Mouse (Mus musculus): ENCODE data around the gene Peli2.

The Peli2 gene

DNA sequence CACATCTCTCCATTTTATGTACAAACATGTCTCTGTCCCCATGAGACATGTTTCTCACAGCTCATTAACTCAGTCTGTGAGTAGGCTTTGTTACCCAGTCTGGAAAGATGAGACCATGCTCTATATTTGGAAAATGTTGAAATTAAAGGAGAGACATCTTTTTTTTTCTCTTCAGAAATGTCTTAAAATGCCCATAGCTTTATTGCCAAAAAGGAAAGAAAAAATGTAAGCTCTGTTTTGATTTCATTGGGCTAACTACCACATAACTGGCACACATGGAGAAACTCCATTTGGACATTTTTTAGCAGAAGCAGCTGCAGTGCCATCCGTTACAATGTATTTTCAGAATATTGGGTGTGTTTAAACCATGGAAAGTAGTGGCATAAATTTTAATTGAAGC lies 103.6 kb downstream of the Peli2 start:
- peak in 1 of 2 experiments; percentile 70 for DNase-seq (ENCODE audit: low spot score in 2 of 2)

DNA sequence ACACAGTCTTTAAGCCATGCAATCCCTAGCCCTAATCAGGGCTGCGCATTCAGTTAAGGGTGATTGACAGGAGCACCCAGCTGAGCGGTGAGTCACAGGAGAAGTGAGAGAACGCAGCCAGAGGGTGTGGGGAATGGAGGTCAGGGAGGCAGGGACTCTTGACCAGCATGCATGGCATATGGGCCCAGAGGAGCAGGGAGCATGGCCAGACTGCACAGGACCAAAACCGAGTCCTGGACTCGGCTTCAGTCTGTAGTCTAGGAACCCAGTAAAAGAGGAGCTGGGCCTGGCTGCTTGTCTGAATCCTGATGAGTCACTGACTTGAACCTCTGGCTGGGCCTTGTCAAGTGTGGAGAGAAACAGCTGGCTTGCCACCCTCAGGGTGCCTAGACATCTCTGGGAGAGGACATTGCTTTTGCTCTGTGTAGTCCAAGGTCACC lies 104.3 kb downstream of the Peli2 start:
- no peak for DNase-seq (ENCODE audit: low spot score in 2 of 2)

DNA sequence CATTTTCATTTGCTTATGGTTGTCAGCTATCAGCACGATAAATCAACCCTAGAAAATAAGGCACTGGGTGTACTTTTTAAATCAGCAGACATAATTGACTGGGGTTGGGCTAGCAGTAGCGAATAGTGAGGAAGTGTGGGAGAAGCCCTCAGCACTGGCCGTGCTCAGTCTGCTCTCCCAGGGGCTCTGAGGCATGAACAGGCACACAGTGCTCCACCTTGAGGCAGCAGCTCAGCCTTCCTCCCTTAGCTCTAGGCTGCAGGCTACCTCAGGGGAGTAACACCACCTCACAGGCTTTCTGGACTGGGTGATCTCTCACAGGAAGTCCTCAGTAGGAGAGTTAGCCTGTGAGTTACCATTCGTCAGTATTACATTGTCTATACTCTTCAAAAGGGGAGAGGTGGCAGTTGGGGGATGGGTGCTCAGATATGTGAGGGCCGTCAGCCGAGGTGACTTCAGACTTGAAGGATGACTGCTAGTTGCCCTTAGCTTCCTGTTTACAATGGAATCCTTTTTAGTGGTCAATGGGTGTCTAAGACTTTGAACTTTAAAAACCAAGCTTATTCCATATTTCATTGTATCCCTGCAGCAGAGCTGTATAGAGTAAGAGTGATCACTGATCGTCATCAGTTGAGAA lies 105.3 kb downstream of the Peli2 start:
- no peak for DNase-seq (ENCODE audit: low spot score in 2 of 2)

DNA sequence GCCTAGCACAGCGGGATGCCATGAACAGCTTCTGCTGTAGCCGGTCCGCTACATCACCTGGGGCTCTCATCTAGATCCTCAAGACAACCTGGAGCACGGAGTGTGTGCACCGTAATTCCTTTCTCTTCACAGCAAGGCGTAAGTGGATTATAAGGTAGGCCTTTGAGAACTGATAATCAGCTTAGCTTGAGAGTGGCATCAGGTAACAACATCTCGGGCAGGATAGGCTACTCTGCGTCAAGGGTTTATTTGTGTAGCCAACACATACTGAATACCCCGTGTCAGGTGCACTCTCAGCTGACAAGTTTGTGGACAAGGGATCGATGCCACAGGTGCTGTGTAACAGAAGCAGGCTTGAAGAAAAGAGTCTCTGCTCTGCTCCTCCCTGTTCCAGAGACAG lies 106.1 kb downstream of the Peli2 start:
- no peak for DNase-seq (ENCODE audit: low spot score in 2 of 2)

DNA sequence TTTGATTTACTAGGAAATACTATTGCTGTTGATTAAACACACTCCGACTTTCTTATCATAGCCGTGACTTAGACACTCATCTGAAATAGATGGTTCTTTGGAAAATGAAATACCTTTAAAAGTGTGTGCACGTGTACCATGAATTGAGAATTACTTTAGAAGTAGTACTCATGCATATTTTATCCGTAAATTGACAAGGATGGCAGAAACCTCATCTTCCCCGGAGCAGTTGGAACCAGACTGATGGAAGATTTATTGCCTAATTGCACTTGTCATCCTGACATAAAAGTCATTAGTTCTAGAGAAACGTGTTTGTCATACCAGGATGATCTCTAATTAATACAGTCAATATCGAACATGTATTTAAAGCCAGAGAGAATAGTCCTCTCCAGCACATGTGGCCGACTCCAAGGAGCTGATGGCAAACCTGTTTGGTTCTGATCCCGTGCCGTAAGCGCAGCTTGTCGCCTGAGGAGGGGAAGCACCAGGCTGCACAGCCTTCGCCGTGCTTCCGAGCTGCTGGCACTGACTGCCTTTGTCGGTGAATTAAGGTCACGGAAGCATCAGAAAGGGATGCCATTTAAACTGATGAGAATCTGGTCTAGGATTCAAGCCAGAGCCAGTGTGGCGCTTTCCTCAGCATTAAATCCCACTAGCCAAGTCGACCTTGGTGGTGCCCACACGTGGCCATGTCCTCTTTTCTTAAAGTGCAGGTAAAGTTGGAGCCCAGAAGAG lies 114.3 kb downstream of the Peli2 start:
- DNase-seq (ENCODE audit: low spot score in 2 of 2) = no peak

DNA sequence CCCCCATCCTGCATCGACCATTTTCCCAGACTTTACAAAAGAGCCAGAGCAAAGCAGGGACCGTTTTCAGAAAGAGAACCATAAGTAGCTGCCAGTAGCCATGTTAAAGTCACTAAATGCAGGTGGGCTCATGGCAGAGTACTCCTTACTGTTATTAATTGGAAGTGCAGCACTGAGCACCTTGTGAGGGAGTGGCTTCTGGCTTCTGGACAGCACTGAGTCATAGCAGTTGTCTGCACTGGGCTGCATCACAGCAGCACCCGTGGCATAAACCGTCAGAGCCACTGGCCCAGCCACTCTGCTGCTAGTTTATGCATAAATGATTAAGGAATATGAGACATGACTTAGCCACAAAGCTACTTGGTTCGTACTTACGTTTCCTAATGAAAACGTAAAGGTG lies 120.7 kb downstream of the Peli2 start:
- DNase-seq (ENCODE audit: low spot score in 2 of 2) = no peak

DNA sequence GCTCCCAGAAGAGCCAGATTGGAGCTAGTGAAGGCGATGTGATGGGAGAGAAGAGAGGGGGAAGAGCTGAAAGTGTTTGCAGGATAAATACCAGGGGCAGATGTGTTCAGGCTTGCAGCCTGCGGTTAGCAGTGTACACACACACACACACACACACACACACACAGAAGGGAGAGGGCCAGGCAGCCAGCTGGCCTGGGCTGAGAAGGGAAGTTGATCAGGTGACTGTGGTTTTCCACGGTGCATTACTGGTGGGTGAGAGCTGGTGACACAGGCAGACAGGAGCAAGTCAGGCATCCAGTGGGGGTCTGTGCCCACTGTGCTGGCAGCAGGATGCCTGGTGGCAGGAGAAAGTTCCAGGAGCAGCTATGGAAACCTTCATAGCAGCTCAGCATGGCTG lies 125.6 kb downstream of the Peli2 start:
- DNase-seq (ENCODE audit: low spot score in 2 of 2) = no peak

DNA sequence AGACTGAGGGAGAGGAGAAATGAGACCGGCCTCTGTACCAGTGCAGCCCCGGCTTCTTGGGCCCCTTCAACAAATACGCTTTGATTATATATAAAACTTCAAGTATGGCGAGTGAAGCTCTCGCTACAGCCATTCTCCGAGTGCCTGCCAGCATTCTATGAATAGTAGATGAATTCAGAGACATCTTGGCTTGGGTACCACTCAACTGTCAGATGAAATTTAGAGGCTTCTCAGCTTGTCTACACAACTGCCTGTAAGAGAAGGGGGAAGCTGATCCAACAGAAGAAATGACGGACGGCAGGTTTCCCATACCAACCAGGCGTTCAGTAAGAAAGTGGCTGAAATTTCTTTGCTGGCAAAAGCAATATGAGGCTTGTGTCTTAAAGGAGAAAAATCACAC lies 126.3 kb downstream of the Peli2 start:
- DNase-seq (ENCODE audit: low spot score in 2 of 2) = no peak

DNA sequence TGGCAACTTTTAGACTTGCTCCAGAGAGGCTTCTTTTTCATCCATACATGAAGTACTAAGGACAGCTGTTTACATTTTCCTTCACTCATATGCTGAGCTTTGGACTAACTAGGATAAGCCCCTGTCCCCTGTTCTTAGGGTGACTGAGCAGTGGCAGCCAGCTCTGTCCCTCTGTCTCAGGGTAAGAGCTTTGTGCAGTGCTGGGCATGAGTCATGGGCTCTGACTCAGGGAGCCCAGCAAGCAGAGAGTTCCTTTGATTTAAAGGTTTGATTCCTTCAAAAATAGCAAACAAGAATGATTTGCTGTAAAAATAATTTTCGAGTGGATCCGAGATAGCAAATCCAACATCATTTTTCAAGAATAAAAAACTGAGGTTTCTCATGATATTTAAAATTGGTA lies 128.8 kb downstream of the Peli2 start:
- DNase-seq (ENCODE audit: low spot score in 2 of 2) = no peak

DNA sequence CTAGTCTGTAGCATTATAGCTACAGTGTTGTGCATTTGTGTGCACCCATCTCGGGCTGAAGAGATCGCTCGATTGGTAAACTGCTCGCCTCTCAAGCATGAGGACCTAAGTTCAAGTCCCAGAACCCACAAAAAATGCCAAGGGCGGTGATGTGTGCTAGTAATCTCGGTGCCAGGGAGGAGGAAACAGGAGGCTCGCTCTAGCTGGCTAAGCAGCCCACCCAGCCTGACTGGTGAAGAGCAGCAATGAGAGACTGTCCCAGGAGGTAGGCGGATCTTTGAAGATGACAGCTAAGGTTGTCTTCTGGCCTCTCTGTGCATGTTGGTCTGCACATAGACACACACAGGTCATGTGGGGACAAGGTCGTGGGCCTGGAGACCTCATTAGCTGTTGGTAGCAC lies 129.3 kb downstream of the Peli2 start:
- no peak for DNase-seq (ENCODE audit: low spot score in 2 of 2)

DNA sequence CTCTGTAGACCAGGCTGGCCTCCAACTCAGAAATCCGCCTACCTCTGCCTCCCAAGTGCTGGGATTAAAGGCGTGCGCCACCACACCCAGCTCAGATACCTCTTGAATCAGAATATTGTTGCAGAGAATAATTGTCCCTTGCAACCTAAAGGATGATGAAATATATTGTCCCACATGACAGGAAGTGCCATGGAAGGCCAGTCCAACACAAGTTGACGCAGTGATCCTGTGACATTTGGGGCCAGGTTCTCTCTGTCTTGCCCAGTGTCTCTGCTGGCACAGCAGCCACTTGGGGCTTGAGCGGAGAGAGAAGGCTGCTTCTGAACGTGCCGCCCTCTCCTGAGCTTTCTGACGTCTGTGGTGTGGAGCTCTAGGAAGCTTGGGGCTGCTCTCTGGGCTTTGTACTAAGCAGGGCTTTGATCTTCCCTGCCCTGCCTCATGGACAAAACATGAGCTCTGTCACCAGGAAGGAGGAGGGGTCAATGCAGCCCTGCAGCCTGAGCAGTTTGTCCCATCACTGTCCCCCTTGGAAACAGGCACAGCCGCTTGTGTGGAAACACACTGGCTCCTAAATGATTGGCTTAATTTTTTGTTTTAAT lies 130.9 kb downstream of the Peli2 start:
- DNase-seq (ENCODE audit: low spot score in 2 of 2) = no peak

DNA sequence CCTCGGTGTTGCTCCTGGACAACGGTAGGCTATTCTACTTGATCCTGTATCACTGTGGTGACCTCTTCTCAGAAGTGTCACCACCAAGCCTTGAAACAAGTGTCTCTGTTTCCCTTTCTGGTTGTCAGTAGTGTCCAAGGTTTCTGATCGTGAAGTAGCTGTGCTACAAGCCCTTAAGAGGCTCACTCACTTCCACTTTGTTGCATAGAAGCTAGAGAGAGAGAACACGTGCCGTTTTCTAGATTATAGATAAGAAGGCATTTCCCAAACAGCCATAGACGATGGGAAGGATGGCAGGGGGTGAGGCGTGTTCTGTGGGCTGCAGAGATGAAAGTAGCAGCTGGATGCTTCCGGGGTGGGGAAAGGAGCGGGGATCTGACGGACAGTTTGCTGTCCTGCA lies 132.6 kb downstream of the Peli2 start:
- no peak for DNase-seq (ENCODE audit: low spot score in 2 of 2)

DNA sequence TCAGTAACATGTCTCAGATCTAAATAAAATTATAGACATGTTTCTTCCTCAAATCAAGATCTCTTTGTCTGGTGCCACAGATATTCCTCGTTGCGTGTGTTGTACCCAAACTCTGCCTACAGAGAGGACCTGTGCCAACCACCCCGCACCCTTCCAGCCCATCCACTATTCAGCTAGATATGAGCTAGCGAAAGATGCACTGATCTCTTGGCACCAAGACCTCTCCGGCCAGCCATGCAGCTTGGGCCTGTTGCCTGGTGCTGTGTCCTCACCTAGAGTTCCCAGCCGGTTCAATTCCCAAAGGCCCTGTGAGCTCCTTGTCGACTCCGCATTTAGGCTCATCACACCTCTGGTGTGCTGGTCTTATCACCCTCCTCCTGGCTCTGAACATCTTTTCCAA lies 134.1 kb downstream of the Peli2 start:
- no peak for DNase-seq (ENCODE audit: low spot score in 2 of 2)

DNA sequence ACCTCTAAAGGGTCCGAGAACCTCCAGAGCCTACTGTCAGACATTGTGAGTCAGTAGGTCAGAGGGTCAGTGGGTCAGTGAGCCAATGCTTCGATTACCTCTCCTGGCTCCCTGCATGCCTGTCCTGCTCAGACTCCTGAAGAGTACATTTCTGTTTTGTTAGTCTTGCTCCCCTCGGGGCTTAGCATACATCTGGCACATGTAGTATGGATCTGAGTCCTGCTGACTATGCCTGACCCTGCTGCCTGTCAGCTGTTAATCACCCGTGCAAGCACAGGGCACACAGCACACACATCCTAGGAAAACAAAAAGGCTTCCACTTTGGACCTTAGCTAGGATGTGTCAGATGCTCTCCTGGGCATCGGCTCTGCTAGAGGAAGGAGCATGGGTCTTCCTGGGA lies 134.7 kb downstream of the Peli2 start:
- no peak for DNase-seq (ENCODE audit: low spot score in 2 of 2)

DNA sequence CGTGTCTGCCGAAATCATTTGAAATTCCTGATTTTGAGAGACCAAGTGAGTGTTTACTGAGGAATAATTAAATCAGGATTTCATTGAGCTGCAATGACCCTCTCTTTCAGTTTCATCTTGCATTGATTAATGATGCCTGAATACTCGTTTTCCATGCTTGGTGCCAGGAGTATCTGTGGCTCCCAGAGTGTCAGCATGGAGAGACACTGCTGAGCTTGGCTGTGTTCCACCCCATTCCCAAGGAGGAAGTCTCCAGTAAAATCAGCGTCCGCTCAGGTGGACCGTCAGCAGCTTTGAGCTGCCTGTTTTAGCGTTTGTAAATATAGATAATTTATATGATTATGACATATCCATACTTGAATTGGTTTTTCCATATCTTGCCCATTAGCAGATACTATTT lies 137.1 kb downstream of the Peli2 start:
- no peak for DNase-seq (ENCODE audit: low spot score in 2 of 2)

DNA sequence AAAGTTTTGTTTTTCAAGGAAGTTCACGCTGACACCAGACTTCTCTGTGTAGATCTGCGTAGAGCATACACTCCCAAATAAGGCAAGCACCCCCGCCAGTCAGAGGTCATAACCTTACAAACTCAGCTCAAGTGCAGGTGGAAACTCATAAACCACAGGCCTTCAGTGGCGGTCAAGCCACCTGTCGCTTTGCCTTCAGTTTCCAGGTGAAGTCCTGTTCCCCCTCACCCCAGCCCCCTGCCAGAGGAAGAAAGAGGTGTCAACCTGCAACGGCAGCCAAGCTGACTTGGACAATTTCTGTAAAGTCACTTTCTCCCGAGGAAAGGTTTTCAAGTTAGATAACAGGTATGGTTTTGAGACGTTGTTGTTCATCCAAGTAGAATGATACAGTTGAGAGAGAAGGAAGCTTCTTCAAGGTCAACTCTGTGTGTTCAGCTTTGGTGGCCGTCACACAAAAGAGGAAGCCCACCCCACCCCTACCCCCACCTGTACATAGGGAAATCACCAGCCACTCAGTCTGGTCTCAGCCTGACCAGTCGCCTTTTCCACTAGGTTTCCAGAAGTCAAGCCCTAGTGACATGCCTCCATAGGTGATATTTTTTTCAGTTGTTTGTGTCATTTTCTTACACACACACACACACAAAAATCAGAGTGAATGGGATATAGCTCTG lies 138.2 kb downstream of the Peli2 start:
- DNase-seq (ENCODE audit: low spot score in 2 of 2) = no peak

DNA sequence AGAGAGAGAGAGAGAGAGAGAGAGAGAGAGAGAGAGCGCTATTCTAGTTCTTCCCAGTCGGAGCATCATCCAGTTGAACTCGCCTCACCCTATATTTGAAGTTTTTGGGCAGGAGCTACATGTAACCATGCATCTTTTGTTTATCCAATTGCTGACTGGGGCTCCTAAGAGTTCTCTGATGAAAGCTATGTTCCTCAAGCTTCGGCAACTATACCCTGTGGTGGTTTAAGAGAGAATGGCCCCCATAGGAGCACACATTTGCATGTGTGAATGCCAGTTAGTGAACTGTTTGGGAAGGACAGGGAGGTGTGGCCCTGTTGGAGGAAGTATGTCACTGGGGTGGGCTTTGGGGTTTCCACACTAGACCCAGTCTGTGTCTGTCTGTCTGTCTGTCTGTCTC lies 142.5 kb downstream of the Peli2 start:
- no peak for DNase-seq (ENCODE audit: low spot score in 2 of 2)

DNA sequence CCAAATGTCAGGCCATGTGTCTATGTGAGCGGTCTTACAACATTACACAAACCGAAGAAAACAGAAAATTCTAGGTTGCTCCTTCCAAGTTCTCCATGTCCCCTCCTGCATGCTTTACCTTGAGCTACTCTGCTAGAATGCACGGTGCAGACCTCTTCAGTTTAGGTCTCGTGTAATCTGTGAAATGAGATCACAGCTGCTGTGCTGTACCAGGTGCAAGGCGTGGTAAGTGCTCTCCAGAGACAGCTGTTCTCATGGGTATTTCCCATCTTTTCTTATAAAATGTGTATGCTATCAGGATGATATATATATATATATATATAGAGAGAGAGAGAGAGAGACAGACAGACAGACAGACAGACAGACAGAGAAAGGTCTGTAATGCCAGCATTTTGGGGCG lies 146.1 kb downstream of the Peli2 start:
- DNase-seq (ENCODE audit: low spot score in 2 of 2) = no peak

DNA sequence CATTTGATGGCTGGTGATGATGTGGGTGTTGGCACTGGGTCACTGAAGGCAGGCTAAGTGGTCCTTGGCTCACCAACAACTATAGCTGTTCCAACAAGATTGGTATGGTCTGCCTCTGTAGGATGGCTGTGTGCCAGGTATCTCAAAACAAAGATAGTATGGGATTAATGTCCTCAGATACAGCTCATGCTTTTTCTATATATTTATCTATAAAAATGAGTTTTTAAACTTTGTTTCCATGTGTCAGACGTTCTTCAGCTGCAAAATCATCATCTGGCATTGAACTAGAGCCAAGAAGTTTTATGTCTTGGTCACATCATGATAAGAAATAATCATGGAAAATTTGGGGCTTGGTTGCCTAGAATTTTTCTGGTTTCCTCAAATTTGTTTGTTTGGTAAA lies 157.7 kb downstream of the Peli2 start:
- DNase-seq (ENCODE audit: low spot score in 2 of 2) = no peak

DNA sequence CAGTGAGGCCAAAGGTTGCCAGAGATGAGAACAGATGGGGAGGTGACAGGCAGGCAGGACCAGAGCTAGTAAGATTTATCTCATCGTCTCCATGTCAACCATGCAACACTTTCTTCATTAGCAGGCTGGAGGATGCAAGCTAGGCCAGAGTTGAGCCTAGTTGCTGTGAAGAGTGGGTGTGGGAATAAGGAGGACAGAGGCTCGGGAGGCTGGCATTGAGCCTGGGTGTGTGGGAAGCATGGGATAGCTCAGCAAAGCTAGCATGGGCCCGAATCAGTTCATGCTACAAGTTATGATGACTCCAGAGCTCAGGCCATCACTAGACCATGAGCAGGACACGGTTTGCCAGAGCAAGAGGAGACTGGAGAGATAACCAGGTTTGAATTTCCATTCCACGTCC lies 166.3 kb downstream of the Peli2 start:
- peak; percentile 63 to 77 for DNase-seq (ENCODE audit: low spot score in 2 of 2)

DNA sequence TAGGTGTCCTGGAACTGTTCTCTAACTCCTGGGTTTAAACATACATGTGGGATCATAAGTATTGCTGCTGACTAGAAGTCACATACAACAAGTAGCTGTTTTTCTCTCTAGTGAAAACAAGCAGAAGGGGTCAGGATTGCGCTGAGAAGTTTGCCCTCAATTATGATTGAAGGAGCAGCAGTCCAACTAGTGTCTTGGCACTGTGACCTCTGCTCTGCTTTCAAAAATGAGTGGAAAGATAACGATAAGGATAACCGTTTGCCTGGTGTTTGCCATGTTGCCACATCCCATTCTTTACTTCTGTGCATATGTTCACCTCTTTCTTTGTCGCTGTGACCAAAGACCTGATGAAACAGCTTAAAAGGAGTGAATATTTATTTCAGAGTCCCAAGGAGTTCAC lies 167.0 kb downstream of the Peli2 start:
- no peak for DNase-seq (ENCODE audit: low spot score in 2 of 2)

DNA sequence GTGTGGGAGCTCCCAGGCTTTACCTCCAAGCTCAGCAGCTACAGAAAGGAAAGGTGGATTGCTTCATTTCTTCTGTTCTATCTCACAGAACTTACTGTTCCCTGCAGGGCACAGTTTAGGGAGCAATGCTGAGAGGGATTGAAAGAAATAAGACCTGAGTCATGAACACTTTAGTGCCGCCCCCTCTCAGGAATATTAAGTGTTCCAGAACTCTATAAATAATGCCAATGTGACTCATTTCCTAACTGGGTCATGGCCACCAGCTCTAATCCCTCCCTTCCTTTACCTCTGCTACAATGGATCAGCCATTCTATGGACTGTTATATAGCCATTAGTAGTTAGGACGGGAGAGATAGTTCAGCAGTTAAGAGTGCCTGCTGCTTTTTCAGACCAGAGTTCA lies 168.0 kb downstream of the Peli2 start:
- no peak for DNase-seq (ENCODE audit: low spot score in 2 of 2)
